Mouse (Mus musculus): ENCODE results near the gene Akap13.

- TF ChIP-seq POLR2A (IDR thresholded peaks at IDR 0.05; ENCODE audit: borderline replicate concordance, control insufficient read depth, low read depth, low read length) (no peak), CTCF (IDR thresholded peaks at IDR 0.05; ENCODE audit: control insufficient read depth, insufficient read depth, low read length) (no peak)
These were observed 44.7 kb upstream of the Akap13 start for GRCm38 (mm10) chr7:75410641-75411040.

Data from bone marrow, adult 2 months (tissue).